11 mouse cellular contexts compared by ENCODE assay signal in the genomic region with DNA sequence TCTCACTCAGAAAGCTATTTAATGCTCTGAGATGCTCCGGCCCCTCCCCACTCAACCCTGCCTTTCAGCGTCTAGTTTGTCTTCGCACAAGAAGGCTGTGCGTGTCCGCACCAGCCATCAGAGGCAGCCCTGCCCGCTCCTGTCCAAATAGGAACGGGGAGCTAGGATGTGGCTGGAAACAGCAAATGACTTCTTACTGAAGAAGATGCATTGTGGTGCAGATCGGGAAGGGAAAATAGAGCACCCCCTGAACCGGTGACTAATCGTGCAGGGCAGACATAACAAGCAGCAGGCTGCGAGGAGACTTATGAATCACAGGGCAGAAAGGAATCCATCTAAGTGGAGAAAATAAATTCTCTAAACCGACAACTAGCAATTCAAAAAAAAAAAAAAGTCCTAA.
A peak's percentile ranks its signal among the peaks of the same experiment; 100 is the strongest.
DNase-seq lines count a peak whose midpoint lies in the region; TF ChIP-seq lines count a peak whose summit lies in the region.
"Had no signal": no experiment of that assay in that cellular context is flagged by ENCODE, and none has a peak within 500 bp of the region (broad histone marks: within the 10 kb centered on the region; RNA-seq: fewer than 3 reads in every experiment).

No protein-coding gene starts in this region.

- H3K36me3 ChIP-seq in C2C12 (ENCODE audit: control insufficient read depth, insufficient read depth) = no peaks in the 10 kb centered on the region

- no peaks in the 10 kb centered on the region for H3K79me2 ChIP-seq in C2C12 (ENCODE audit: control insufficient read depth, insufficient read depth)

- H3K4me3 ChIP-seq in C2C12 (ENCODE audit: insufficient read depth, poor library complexity, severe bottlenecking) = no peak overlapping the region

- peak overlapping the region; percentile 53 for H3ac ChIP-seq in C2C12 (ENCODE audit: control insufficient read depth, insufficient read length, low read depth)

- DNase-seq in lung, postnatal 10 days = peak; percentile 27
- no peak for DNase-seq in lung, postnatal 36 days
- peak; percentile 5 for DNase-seq in adrenal gland, adult 8-10 months
- peak; percentile 2 to 10 for DNase-seq in left cerebral cortex, adult 9 months (ENCODE audit: low spot score in 2 of 2)
- DNase-seq in spleen, postnatal 36 days (ENCODE audit: low spot score in 2 of 2) = no peak
- DNase-seq in thymus, adult 18-20 months = no peak
- no peak for DNase-seq in spleen, postnatal 10 days (ENCODE audit: low spot score in 2 of 2)
- DNase-seq: kidney, adult 11 months; lung, adult 18-20 months; midbrain, embryonic 14.5 days had no signal

- no peaks in the 10 kb centered on the region for H3K79me3 ChIP-seq in C2C12 (ENCODE audit: low read depth)

- no peaks in the 10 kb centered on the region for H3K27me3 ChIP-seq in C2C12 (ENCODE audit: control insufficient read depth, insufficient read depth, insufficient read length)

- no peak for TF ChIP-seq CTCF in C2C12 (IDR thresholded peaks at IDR 0.05; ENCODE audit: control insufficient read depth, insufficient read depth, insufficient read length)

TF ChIP-seq in C2C12, 6 proteins besides CTCF, POLR2A, EP300 and RAD21:
- TF ChIP-seq FOSL1 (IDR thresholded peaks at IDR 0.05; ENCODE audit: insufficient read depth, low read length, poor library complexity, severe bottlenecking) (no peak), MYOD1 (IDR thresholded peaks at IDR 0.05; ENCODE audit: control insufficient read depth, insufficient read length, low read depth) (no peak), MAX (IDR thresholded peaks at IDR 0.05) (no peak)

Comparison
In these comparisons a context has a peak if more than half of its experiments do, and no peak if none do; other contexts are left out.
1. DNase-seq: peak in lung, postnatal 10 days (single experiment), adrenal gland, adult 8-10 months (single experiment) and left cerebral cortex, adult 9 months (2 of 2); none in lung, postnatal 36 days (single experiment), spleen, postnatal 36 days (0 of 2), thymus, adult 18-20 months (0 of 2) and spleen, postnatal 10 days (0 of 2).